Mouse (Mus musculus): ENCODE results near the gene Chmp6.

Chmp6 gene

DNA sequence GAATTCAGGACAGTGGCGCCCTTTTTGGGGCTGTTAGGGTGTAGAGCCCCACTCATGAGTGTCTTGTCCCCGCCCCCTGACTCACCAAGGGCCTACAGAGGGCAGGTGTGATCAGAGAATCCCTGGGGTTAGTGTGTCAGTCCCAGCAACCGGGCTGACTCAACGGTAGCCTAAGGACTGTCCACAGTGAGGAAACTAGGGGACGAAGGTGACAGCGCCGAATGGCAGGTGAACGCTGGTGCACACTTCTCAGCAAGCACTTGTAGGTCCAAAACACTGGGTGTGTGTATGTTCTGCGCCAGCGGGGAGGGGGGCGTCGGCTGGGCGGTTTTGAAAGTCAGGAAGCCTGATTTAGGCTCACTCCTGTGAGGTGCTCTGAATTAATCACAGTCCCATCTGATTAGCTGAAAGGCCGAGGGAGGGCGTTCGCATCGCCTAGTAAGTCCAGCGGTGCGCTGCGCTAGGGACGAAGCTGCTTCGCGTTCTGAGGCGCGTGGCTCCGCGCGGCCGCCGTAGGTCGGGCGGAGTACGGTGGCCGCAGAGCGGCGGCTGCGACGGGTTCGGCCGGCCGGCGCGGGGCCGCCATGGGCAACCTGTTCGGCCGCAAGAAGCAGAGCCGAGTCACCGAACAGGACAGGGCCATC lies at the start of gene Chmp6:
Gene Chmp6, plus strand, starts transcription at position 151 of the 644 bp plus-strand sequence.
- peak; percentile 83 for DNase-seq

DNA sequence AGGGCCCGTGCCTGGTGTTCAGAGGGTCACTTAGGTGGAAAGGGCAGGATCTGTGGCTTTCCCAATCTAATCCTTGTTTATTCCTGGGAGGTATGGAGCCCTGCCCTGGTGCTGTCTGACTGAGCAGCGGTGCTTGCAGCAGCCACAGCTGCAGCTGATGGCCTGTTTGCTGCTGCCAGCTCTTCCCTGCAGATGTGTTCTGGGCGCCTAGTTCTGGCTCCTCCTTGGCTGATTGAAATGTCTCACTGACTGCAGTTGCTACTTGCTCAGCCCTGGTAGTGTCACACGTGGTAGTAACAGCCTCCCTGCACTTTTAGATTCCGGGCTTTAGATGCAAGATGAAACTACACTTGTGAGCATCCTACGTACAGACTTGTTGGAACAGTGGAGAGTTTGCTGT lies 46.4 kb upstream of the Chmp6 start:
- DNase-seq, result no peak

DNA sequence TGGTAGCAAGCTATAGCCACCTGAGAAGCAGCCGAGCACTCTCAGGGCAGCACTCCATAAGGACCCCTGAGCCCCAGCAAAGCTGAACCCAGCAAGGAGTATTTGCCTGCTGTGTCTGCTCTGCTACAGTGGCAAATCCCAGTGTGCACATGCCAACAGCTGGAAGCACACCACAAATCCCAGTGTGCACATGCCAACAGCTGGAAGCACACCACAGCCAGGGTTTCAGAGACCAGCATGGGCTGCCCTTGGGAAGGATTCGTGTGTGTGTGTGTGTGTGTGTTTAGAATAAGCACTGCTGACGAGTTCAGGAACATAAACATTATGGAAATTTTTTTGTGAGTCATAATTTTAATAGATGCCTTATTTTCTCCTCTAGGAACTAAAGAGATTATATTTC lies 45.1 kb upstream of the Chmp6 start:
- DNase-seq, result no peak

DNA sequence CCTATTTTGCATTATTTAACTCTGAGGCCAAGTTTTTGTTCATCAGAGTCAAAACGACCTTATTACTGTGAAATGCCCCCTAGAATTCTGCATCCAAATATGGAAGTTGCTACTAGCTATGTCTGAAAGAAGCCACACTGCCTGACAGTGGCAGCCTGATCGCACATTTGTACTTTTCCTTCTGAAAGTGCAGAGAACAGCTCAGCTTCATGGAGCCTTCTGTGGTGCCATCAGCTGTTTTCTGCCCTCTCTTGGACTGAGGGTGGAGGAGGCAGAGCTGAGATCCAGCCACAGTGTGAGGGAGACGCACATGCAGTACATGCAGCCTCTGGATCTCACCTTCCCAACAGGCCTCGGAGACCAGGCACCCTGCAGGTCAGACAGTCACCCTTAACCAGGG lies 44.7 kb upstream of the Chmp6 start:
- no peak for DNase-seq

DNA sequence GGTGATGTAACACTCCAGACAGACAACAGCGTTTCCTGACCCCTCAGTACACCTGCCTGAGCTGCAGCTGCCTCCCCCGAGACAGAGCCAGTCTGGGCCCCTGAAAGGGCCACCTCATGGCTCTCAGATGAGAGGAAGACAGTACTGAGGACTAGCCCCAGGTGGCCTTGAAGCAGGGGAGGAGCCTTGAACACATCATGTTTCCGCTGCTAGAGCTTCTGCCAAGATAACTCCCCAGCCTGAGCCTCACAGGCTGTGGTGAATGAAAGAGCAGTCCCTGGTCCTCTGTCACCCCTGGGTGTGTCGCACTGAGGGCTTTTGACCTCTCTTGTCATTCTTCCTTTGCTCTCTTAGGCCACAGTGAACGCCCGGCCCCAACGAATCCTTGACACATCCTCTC lies 42.1 kb upstream of the Chmp6 start:
- no peak for DNase-seq

DNA sequence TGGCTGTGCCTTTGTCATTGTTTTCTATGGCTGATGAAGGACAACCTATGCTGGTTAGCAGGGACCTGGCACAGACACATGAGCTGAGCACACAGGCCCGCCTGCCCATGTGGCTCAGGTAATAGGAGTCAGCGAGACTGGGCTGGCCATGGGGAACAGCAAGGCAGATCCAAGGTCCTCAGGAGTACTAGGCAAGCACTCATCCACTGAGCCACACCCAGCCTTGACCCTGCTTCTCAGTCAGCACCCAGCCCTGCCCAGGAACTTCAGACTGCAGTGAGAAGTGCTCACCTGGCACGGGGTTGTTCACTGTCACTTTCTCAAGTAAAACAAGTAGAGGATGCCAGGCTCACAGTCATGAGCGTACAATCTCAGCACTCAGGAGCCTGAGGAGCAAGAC lies 39.6 kb upstream of the Chmp6 start:
- DNase-seq, result no peak

DNA sequence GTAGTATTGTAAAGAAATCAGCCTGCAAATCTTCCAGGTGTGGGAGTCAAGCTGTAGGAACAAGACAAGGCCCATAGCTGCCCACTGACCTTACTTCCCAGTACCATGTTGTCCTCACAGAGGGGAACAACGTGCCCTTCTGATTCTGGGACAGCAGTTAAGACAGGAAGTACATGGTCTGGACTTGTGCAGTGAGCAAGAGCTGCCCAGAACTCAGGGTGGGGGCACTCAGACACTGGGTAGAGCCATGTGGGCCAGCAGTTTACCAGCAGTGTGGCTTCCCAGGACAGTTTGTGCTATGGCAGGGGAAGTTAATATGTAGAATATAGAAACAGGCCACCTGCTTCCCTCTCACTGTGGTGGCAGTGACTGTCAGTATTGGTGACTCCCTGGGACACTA lies 38.4 kb upstream of the Chmp6 start:
- DNase-seq, result no peak

DNA sequence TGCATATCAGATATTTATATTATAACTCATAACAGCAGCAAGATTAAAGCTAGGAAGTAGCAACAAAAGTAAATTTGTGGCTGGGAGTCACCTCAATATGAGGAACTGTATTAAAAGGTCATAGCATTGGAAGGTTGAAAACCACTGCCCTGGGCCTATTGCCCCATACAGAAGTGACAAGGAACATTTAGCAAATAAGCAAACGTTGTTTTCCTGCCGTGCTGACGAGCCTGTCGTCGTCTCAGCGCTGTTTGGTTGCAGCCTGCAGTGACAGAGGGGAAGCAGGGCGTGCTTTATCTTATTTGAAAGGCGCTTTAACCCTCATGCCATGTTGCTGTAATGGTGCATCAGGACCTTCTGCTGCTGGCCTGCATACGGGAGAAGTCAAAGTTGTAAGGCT lies 37.6 kb upstream of the Chmp6 start:
- no peak for DNase-seq

DNA sequence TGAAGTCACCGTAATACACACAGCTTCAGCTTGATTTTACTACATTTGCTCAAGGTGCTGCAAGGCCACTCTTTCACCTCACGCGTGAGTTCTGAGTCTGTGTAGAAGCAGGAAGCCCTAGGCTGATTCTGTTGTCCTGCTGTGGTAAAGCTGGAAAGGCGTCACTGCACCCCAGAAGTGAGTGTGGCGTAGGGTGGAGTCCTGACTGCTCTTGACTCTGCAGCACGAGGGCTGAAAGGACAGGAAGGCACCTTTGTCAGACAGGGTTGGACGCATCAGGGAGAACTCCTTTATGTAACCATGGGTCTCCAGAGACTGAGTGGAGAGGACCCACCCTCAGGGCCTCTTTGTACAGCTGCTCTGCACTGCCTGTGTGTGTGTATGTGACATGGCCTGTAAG lies 36.1 kb upstream of the Chmp6 start:
- DNase-seq, result no peak

DNA sequence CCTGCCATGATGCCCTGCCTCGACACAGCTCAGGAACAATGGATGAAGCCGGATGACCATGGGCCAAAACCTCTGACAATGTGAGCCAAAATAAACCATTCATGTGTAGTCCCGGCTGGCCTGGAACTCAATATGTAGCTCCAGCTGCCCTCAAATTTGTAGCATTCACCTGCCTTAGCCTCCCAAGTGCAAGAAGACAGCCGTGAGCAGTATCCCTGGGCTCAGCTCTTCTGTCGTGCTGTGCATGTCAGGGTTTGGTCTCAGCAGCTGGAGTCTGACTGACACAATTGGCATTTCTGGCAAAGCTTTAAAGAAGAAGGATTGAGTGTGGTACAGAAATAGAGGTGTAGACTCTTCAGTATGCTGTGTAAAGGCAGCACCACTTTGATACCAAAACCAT lies 33.7 kb upstream of the Chmp6 start:
- no peak for DNase-seq

DNA sequence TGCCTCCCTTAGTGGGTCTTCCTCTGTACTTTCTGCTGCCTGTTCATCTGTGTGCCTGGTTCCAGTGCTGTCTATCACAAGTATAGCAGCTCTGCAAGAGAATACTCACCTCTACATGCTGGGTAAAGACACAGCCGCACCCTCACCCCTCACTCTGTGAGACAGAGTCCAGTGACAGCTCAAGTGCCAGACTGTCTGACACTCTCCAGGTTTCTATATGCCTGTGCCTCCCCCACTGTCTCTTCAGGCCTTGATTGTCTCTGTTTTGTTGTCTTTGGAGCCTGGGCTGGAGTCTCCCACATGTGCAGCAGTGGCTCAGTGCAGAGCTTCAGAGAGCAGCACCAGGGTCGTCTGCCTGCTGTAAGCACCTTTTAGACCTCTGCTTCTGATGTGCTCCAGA lies 29.6 kb upstream of the Chmp6 start:
- no peak for DNase-seq

DNA sequence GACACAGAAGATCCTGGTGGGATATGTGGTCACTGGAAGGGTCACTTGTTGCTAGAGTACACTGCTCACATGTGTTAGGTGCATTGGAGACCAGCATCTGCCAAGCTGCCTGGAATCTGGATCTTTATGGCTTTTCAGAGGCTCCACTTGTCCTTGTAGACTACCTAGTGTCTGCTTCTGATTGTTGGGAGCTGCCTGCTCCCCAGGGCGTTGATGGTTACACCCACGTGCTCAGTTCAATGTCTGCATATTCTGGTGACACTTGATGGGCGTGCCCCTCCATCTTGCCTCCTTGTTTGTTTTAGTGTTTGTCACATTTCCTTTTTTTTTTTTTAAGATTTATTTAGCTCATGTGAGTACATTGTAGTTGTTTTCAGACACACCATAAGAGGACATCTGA lies 23.3 kb upstream of the Chmp6 start:
- DNase-seq, result no peak

DNA sequence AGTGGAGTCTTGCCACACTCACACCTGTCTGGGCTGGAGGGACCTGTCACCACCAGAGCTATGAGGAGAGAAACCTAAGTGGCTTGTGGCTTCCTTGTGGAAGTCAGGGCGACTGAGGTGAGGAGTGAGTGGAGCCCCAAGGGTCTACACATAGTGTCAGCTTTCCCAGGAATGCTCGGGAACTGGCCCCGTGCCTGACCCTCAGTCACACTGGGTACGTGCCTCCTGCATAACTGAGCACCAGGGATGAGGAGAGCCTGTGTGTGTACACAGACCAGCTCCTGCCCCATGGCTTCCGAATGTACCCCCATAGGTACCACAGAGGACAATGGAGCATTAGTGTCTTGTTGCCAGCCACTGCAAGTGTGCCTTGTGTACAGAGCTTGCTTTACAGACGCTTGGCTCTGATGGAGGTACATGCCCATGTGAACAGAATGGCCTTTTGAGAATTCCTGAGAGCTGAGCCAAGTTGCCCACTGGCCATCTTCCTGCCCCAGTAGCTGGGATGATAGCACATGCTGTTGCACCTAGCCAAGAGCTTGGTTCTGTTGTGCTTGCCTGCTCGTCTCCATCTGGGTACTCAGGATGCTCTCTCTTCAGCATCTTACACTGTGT lies 21.5 kb upstream of the Chmp6 start:
- DNase-seq, result no peak

DNA sequence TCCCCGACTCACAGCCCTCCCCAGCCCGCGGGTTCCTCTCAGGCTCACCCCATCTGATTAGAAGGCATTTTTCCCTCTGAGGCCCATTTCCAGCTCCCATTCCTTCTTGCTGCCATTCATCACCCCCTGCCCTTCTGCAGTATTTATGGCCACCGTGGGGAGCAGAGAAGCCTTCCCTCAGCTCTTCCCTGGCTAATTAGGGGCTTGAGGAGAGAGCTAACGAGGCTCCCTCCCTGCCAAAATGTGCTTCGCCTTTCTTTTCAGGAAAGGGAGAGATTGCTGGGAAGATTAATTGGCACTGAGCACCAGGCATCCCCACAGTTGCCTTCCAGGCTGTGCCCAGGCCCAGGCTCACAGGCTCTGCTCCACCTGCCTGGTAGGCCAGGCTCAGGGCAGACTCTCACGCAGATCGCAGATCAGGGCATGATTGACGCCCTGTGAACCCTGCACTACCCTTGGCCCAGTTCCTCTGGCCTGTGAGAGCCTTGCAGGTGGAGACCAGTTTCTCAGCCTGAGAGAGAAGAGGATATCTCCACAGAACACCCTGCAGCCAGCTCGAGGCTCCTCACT lies 19.5 kb upstream of the Chmp6 start:
- no peak for DNase-seq

DNA sequence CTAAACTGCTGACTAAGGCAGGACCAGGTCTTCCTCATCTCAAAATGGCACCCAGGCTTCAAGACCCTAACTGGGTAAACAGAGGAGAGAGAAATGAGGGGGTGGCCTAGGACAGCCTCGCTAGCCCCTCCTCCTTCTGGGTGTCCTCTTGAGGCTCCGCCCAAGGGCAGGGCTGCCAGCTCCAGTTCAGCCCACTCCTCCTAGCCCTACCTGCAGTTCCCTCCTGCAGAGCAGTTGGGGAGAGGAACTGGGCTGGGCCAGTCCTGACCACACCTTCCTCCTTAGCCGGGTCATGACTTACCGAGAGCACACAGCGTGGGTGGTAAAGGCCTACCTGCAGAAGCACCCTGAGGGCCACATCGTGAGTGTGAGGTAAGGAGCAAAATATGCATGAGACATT lies 18.6 kb upstream of the Chmp6 start:
- DNase-seq, result no peak

DNA sequence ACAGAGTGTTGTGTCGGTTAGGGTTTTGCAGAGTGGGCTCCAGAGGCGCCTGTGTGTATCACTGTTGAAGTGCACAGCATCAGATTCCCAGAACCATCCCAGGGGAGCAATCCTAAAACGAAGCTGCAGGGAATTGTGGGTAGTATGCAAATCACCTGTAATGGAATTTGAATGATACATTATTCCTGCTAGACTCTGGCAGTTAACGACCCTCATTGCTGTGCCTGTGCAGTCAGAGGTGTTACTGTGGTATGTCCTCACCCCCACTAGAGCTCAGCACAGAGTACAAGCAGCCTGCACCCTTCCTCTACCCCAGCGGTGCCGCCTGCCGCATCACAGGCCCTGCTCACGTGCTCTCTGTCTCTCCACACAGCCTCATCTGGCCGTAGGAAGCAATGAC lies 16.2 kb upstream of the Chmp6 start:
- DNase-seq, result no peak

DNA sequence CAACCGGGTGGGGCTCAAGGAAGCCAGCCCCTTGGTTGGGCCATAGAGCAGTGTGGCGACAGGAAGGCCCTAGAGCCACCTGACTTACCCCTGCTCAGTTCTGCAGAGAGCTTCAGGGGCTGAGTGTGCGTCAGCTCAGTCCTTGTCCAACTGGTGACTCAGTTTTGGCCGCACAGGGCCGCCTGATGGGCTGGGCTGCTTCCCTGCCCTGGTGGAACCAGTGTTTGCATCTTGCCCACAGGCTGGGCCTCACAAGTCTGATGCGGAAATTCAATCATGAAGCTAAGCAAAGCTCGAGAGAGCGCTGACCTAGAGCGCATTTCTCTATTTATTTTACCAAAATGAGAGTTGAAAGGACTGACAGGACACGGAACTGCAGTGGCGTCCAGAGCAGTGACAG lies 14.3 kb upstream of the Chmp6 start:
- DNase-seq, result no peak

DNA sequence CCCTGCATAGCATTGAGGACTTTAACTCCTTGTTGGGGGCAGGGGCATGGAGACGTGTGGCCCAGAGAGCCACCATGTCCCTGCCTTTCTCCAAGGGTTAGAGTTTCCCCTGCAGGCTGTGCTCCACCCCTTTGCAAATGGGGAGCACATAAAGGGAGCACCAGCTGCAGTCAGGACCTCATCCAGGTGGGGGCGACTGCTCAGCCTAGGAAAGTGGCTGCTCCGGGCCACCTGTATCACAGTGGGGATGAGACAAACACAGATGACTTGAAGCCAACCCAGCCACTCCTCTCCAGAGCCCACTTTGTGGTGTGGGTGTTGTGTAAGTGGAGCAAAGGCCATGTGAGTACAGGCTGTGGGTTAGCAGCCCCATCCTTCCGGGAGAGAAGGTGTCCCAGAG lies 12.1 kb upstream of the Chmp6 start:
- no peak for DNase-seq

DNA sequence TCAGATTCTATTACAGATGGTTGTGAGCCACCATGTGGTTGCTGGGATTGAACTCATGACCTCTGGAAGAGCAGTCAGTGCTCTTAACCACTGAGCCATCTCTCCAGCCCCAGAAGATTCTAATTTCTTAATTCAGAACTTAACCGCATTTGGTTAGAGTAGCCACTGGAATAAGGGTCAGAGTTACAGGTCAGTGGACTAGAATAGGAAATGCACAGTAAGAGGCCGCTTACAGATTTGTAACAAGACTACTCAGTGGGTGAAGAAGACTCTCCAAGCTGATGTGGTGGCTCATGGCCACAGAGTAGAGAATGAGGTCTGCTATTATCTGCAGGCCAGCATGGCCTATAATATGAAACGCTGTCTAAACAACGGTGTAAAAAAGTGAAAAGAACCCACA lies 10.3 kb upstream of the Chmp6 start:
- DNase-seq, result no peak

DNA sequence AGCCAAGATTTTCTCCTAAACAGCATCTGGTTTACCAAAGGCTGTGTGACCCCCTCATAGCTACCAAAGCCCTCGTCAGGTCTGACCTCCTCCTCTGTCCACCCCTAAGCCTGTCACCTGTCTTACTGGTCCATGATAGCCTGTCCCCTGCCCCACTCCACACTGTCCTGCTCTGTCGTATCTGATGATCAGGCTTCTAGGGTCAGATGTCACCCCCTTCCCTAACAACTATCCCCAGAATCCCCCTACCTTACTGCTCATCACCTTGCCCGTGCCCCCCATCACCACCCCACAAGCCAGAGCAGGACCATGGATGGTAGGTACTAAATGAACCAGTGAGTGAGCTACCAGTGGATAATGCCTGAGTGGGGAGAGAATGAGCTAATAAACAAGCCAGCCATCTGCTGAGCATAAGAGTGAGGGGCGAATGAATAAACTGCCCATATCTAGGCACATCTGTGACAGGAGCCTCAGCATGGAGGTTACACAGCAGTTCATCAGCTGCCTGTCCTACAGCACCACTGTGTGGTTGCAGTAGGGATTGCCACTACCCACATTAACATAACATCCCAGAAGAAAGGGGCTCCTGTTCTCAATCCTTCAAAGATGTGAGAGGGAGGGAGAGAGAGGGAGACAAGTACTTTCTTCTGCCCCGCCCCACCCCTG lies 8.5 kb upstream of the Chmp6 start:
- DNase-seq, result peak; percentile 77

DNA sequence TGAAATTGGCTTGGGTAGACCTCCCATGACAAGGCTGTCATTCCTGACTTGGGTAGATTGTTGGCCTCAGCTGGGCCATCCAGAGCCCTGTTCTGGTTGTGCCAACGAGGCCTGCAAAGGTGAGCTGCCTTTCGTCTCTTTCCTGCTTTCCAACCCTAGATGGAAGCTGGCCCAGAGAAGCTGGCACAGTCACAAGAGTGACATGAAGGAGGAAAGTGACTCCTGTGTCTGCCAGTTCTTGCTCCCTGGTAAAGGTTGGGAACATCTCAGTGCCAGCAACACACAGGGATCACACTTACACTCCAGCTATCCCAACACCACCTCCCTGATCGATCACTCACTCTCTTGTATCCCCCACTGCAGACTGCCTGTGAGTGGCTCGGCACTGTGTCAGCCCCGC lies 7.4 kb upstream of the Chmp6 start:
- DNase-seq, result no peak

DNA sequence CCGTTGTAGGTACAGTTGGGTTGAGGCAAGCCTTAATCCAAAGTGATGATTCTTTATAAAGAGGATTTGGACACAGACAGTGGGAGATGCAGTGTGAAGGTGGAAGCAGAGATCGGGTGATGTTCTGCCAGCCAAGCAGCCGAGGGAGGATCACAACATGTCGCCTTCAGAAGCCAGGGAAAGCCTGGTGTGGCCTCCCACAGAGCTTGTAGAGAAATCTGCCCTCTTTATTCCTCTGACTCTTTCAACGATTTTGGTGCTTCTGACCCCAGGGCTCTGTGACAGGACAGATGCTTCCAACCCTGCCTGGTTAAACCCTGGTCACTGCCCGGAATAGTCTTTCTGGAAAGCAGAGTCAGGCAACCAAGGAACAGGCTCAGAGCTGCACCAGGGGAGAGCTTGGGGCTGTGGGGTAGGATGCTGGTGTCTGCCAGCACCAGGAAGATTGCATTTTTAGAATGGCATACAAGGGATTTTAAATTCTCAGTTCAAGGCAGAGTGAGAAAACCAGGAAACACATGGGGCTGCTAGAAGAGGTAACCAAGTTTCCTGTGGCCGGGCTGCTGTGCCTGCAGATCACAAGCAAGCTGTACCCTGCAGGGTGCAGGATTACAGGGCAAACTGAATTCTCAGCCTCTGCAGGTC lies 6.1 kb upstream of the Chmp6 start:
- no peak for DNase-seq

DNA sequence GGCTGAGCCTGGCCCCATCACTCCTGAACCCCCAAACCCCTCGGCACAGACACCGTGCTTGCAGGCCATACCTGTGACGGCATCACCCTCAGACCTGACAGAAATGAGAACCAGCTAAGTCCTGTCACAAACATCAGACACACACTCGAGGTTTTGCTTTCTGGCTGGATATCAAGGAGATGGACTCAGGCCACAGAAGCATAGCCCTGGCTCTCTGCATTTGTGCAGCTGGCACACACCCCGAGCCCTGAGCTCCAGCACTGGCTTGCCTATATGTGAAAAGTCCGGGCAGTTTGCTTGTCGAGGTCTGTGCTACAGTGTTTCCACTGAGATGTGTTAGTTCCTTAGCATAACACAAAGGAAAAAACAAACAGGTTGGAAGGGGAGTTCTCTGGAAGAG lies 5.5 kb upstream of the Chmp6 start:
- DNase-seq, result no peak

DNA sequence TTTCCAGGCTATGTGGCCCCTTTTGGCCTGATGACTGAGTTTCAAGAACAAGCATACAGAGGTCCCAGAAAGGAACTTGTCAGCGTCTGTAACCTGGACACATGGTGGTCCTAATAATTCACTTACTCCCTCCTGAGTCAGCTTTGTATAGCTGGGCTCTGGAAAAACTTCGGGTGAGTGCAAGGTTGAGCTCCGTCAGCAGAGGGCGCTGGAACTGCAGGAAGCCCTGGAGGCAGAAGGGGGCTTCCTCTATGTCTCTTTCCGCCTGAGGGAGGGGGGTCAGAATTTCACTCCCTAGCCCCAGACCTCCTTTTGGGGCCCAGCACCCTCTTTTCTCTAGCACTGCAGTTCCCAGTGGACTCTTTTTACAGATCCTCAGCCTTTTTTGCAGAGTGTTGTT lies 3.8 kb upstream of the Chmp6 start:
- no peak for DNase-seq
